Mouse (Mus musculus) midbrain, embryonic 11.5 days (tissue): ENCODE data around the gene Slc4a2. TPM values are rescaled to one million over a fixed set of nuclear protein-coding genes. Genes with fewer than 3 reads are reported as not detected.

Experiments
- ATAC-seq: fragments of 200-750 bp; cut with Nextera tagmentation; 2 replicates; pipeline ENCODE4 v1.8.0; 2017; ENCODE audit warnings: moderate TSS enrichment, moderate library complexity; ENCODE audit not compliant: low FRiP score
- DNase-seq: peaks from one replicate; pipeline ENCODE4 v3.0.0; 2015; ENCODE audit warnings: low spot score; ENCODE audit errors: missing footprints
- H3K27ac ChIP-seq: fragments of 300-500 bp; sonication (generic); 2 replicates; pipeline ENCODE4 v1.5.1; 2014; ENCODE audit warnings: low read depth, low read length
- H3K27me3 ChIP-seq: fragments of 300-500 bp; sonication (generic); 2 replicates; pipeline ENCODE4 v1.6.1; 2014; ENCODE audit warnings: mild to moderate bottlenecking, low read length, moderate library complexity, mixed read lengths; ENCODE audit not compliant: control insufficient read depth, insufficient read depth
- H3K36me3 ChIP-seq: fragments of 300-500 bp; sonication (generic); 2 replicates; pipeline ENCODE4 v1.6.1; 2014; ENCODE audit warnings: mild to moderate bottlenecking, low read length, moderate library complexity, mixed read lengths; ENCODE audit not compliant: control insufficient read depth, insufficient read depth
- H3K4me1 ChIP-seq: fragments of 300-500 bp; sonication (generic); 2 replicates; pipeline ENCODE4 v1.6.1; 2014; ENCODE audit warnings: low read length; ENCODE audit not compliant: control insufficient read depth, insufficient read depth
- H3K4me2 ChIP-seq: fragments of 300-500 bp; sonication (generic); 2 replicates; pipeline ENCODE4 v1.6.1; 2014; ENCODE audit warnings: mild to moderate bottlenecking, moderate library complexity
- H3K4me3 ChIP-seq: fragments of 300-500 bp; sonication (generic); 2 replicates; pipeline ENCODE4 v1.5.1; 2014; ENCODE audit warnings: low read depth, low read length
- H3K9ac ChIP-seq: fragments of 300-500 bp; sonication (generic); 2 replicates; pipeline ENCODE4 v1.6.1; 2014; ENCODE audit warnings: low read length
- H3K9me3 ChIP-seq: fragments of 300-500 bp; sonication (generic); 2 replicates; pipeline ENCODE4 v1.6.1; 2016; ENCODE audit warnings: low read length; ENCODE audit not compliant: control insufficient read depth
- WGBS: fragments of 180-500 bp; shearing (Covaris S2); extraction: QIAGEN DNeasy Blood & Tissue Kit; methylation state at CpG from one replicate; pipeline ENCODE4 v1.1.7; 2014; 5-methylcytosine and 5-hydroxymethylcytosine counted together
- polyA plus RNA-seq: library from polyadenylated mRNA; unstranded; fragments of >200 nt; fragmentation: Nextera tagmentation; extraction: Ambion mirVana; gene quantifications from 2 replicates; pipeline ENCODE4 v1.2.1, GENCODE M21; 2014

The Slc4a2 gene
- polyA plus RNA-seq, 1 experiment from 2014 or later = 21.5 TPM

- Histone ChIP-seq H3K36me3 (peaks cover 13% of the 10 kb centered on the region), H3K9me3 (no peaks in the 10 kb centered on the region), H3K27ac (no peak overlapping the region), H3K4me1 (peaks cover 44% of the 10 kb centered on the region), H3K4me2 (peak overlapping the region; percentile 23), H3K4me3 (no peak overlapping the region), H3K27me3 (no peaks in the 10 kb centered on the region), H3K9ac (no peak overlapping the region)
- DNase-seq (peak; percentile 87), ATAC-seq (no peak)
- 5% methylated on average over 15 of the region's 15 CpGs for WGBS
These were observed 4.4 kb downstream of the Slc4a2 start for GRCm38 (mm10) chr5:24427981-24428402.

- DNase-seq (no peak), ATAC-seq (no peak)
- H3K36me3 ChIP-seq = peaks cover 14% of the 10 kb centered on the region
- peak overlapping the region; percentile 23; the same call in 1 of the 2 replicates for H3K4me2 ChIP-seq
- peaks cover 44% of the 10 kb centered on the region for H3K4me1 ChIP-seq
- H3K4me3 ChIP-seq = no peak overlapping the region
- WGBS = 13% methylated on average over 9 of the region's 9 CpGs
- no peak overlapping the region for H3K9ac ChIP-seq
- H3K27me3 ChIP-seq = no peaks in the 10 kb centered on the region
- no peak overlapping the region for H3K27ac ChIP-seq
- H3K9me3 ChIP-seq = no peaks in the 10 kb centered on the region
These were observed 5.0 kb downstream of the Slc4a2 start for GRCm38 (mm10) chr5:24428596-24428995.

- Histone ChIP-seq H3K4me1 (no peaks in the 10 kb centered on the region), H3K9me3 (no peaks in the 10 kb centered on the region), H3K4me3 (no peak overlapping the region), H3K4me2 (no peak overlapping the region), H3K27me3 (no peaks in the 10 kb centered on the region), H3K9ac (no peak overlapping the region), H3K27ac (no peak overlapping the region), H3K36me3 (peaks cover 24% of the 10 kb centered on the region)
- 90% methylated on average over 8 of the region's 8 CpGs for WGBS
- DNase-seq (no peak), ATAC-seq (no peak)
These were observed 10.4 kb downstream of the Slc4a2 start for GRCm38 (mm10) chr5:24433993-24434392.

- 92% methylated on average over 8 of the region's 8 CpGs for WGBS
- ATAC-seq = no peak
- Histone ChIP-seq H3K27ac (no peak overlapping the region), H3K4me2 (no peak overlapping the region), H3K4me1 (peaks cover 12% of the 10 kb centered on the region), H3K36me3 (peaks cover 9% of the 10 kb centered on the region; the same call in 1 of the 2 replicates), H3K4me3 (no peak overlapping the region), H3K9ac (no peak overlapping the region), H3K9me3 (no peaks in the 10 kb centered on the region), H3K27me3 (no peaks in the 10 kb centered on the region)
- no peak for DNase-seq
These were observed 17.6 kb downstream of the Slc4a2 start for GRCm38 (mm10) chr5:24441187-24441586.

GRCm38 (mm10) chr5:24442029-24442428 lies 18.4 kb downstream of the Slc4a2 start:
- H3K36me3 ChIP-seq = peaks cover 9% of the 10 kb centered on the region; the same call in 1 of the 2 replicates
- no peak overlapping the region for H3K4me2 ChIP-seq
- WGBS = 92% methylated on average over 9 of the region's 9 CpGs
- H3K27me3 ChIP-seq = no peaks in the 10 kb centered on the region
- H3K4me1 ChIP-seq = peaks cover 12% of the 10 kb centered on the region
- no peak for ATAC-seq
- no peak overlapping the region for H3K27ac ChIP-seq
- H3K4me3 ChIP-seq = no peak overlapping the region
- no peak for DNase-seq
- H3K9ac ChIP-seq = no peak overlapping the region
- no peaks in the 10 kb centered on the region for H3K9me3 ChIP-seq

- peaks cover 9% of the 10 kb centered on the region; the same call in 1 of the 2 replicates for H3K36me3 ChIP-seq
- H3K27me3 ChIP-seq = no peaks in the 10 kb centered on the region; the same call in 1 of the 2 replicates
- no peak for ATAC-seq
- H3K27ac ChIP-seq = no peak overlapping the region
- H3K4me2 ChIP-seq = no peak overlapping the region
- H3K9me3 ChIP-seq = no peaks in the 10 kb centered on the region
- H3K4me3 ChIP-seq = no peak overlapping the region
- no peak for DNase-seq
- H3K9ac ChIP-seq = no peak overlapping the region
- WGBS = 90% methylated on average over 7 of the region's 7 CpGs
- peaks cover 20% of the 10 kb centered on the region for H3K4me1 ChIP-seq
These were observed 19.6 kb downstream of the Slc4a2 start for GRCm38 (mm10) chr5:24443204-24443603.

- Histone ChIP-seq H3K4me2 (peak overlapping the region; percentile 71), H3K4me3 (peak overlapping the region; percentile 93), H3K27me3 (no peaks in the 10 kb centered on the region; the same call in 1 of the 2 replicates), H3K4me1 (peaks cover 20% of the 10 kb centered on the region), H3K9me3 (no peaks in the 10 kb centered on the region), H3K36me3 (peaks cover 9% of the 10 kb centered on the region; the same call in 1 of the 2 replicates), H3K27ac (no peak overlapping the region), H3K9ac (peak overlapping the region; percentile 95)
- 88% methylated on average over 12 of the region's 12 CpGs for WGBS
- no peak for ATAC-seq
- DNase-seq = no peak
These were observed 20.3 kb downstream of the Slc4a2 start for GRCm38 (mm10) chr5:24443927-24444326.

- under 1% methylated on average over 55 of the region's 60 CpGs for WGBS
- Histone ChIP-seq H3K27me3 (no peaks in the 10 kb centered on the region; the same call in 1 of the 2 replicates), H3K36me3 (peaks cover 6% of the 10 kb centered on the region; the same call in 1 of the 2 replicates), H3K4me2 (peak within 1 kb of the TSS; percentile 71), H3K4me1 (peaks cover 20% of the 10 kb centered on the region), H3K27ac (peak within 1 kb of the TSS; percentile 75), H3K9ac (peak within 1 kb of the TSS; percentile 95), H3K4me3 (peak within 1 kb of the TSS; percentile 93), H3K9me3 (no peaks in the 10 kb centered on the region)
- DNase-seq = peak; percentile 98
- ATAC-seq = peak; percentile 84
These were observed 21.2 kb downstream of the Slc4a2 start, which contains the start of gene Fastk for GRCm38 (mm10) chr5:24444746-24445427. Fastk (minus strand) TSS chr5:24445287.

GRCm38 (mm10) chr5:24445428-24446080 lies 21.9 kb downstream of the Slc4a2 start:
- ATAC-seq (peak; percentile 5), DNase-seq (no peak)
- H3K36me3 ChIP-seq = peaks cover 6% of the 10 kb centered on the region; the same call in 1 of the 2 replicates
- peak overlapping the region; percentile 71 for H3K4me2 ChIP-seq
- peak overlapping the region; percentile 93 for H3K4me3 ChIP-seq
- H3K4me1 ChIP-seq = peaks cover 20% of the 10 kb centered on the region
- peak overlapping the region; percentile 95 for H3K9ac ChIP-seq
- H3K27me3 ChIP-seq = no peaks in the 10 kb centered on the region; the same call in 1 of the 2 replicates
- H3K9me3 ChIP-seq = no peaks in the 10 kb centered on the region
- 61% methylated on average over 20 of the region's 20 CpGs for WGBS
- H3K27ac ChIP-seq = peak overlapping the region; percentile 50; the same call in 1 of the 2 replicates
